Mouse (Mus musculus) spleen, adult 12 weeks (tissue): ENCODE results near the gene Chrdl1.

Experiments
- DNase-seq: peaks from one replicate; pipeline ENCODE4 v3.0.0; 2022; ENCODE audit warnings: low spot score

Gene Chrdl1

GRCm38 (mm10) chrX:143393791-143394369 is at the start of gene Chrdl1:
TSS of gene Chrdl1 (minus strand) at chrX:143394262.
- no peak for DNase-seq

- DNase-seq = no peak
Measured at GRCm38 (mm10) chrX:143442638-143443037, 48.6 kb upstream of the Chrdl1 start.

- no peak for DNase-seq
Measured at GRCm38 (mm10) chrX:143404601-143405000, 10.5 kb upstream of the Chrdl1 start.

GRCm38 (mm10) chrX:143366256-143366959 is 27.7 kb downstream of the Chrdl1 start:
- DNase-seq = no peak

- no peak for DNase-seq
Measured at GRCm38 (mm10) chrX:143347227-143347626, 46.8 kb downstream of the Chrdl1 start.

- DNase-seq = no peak
Measured at GRCm38 (mm10) chrX:143346739-143347138, 47.3 kb downstream of the Chrdl1 start.

GRCm38 (mm10) chrX:143344509-143345495 is 49.3 kb downstream of the Chrdl1 start:
- DNase-seq = no peak

GRCm38 (mm10) chrX:143338156-143338555 is 55.9 kb downstream of the Chrdl1 start:
- no peak for DNase-seq

GRCm38 (mm10) chrX:143337561-143337960 is 56.5 kb downstream of the Chrdl1 start:
- no peak for DNase-seq

- no peak for DNase-seq
Measured at GRCm38 (mm10) chrX:143336661-143337060, 57.4 kb downstream of the Chrdl1 start.

- DNase-seq = no peak
Measured at GRCm38 (mm10) chrX:143335846-143336245, 58.2 kb downstream of the Chrdl1 start.

- DNase-seq = no peak
Measured at GRCm38 (mm10) chrX:143313166-143313565, 80.9 kb downstream of the Chrdl1 start.

- DNase-seq = no peak
Measured at GRCm38 (mm10) chrX:143294726-143295125, 99.3 kb downstream of the Chrdl1 start.

- no peak for DNase-seq
Measured at GRCm38 (mm10) chrX:143275202-143275601, 118.9 kb downstream of the Chrdl1 start.

GRCm38 (mm10) chrX:143250709-143251108 is 143.4 kb downstream of the Chrdl1 start:
- DNase-seq = no peak
